Mouse (Mus musculus) stomach, postnatal 0 days (tissue): Measurements from ENCODE around the gene Sept12.

Experiments used
- CTCF ChIP-seq: IDR thresholded peaks from 2 replicates; pipeline ENCODE4 v1.5.1; 2016; ENCODE audit warnings: antibody characterized with exemption, low read depth, mild to moderate bottlenecking, moderate library complexity
- EP300 ChIP-seq: optimal IDR thresholded peaks from 2 replicates; pipeline ENCODE3; 2016; ENCODE audit warnings: antibody characterized with exemption

GRCm38 (mm10) chr16:4978275-4979051 is 19.2 kb downstream of the Sept12 start:
- TF ChIP-seq CTCF (no peak), EP300 (no peak)
